Mouse (Mus musculus) spleen, postnatal 4 days (tissue): Measurements from ENCODE around the gene Tes.
A peak's percentile ranks its signal among the peaks of the same experiment; 100 is the strongest.

Experiments used
- DNase-seq, 2 experiments: peaks; one replicate each; pipeline ENCODE4 v3.0.0; 2022; ENCODE audit warnings: low spot score in 2 of 2

Gene Tes

GRCm38 (mm10) chr6:17077720-17078119 is 12.8 kb downstream of the Tes start:
- DNase-seq: no peak

- no peak for DNase-seq
Measured at GRCm38 (mm10) chr6:17079304-17079703, 14.4 kb downstream of the Tes start.

- no peak for DNase-seq
Measured at GRCm38 (mm10) chr6:17079826-17080225, 14.9 kb downstream of the Tes start.

- DNase-seq: no peak
Measured at GRCm38 (mm10) chr6:17082238-17082637, 17.3 kb downstream of the Tes start.

- DNase-seq: no peak
Measured at GRCm38 (mm10) chr6:17082800-17083199, 17.9 kb downstream of the Tes start.

GRCm38 (mm10) chr6:17087485-17087884 is 22.5 kb downstream of the Tes start:
- DNase-seq: peak; percentile 49 to 81

DNA sequence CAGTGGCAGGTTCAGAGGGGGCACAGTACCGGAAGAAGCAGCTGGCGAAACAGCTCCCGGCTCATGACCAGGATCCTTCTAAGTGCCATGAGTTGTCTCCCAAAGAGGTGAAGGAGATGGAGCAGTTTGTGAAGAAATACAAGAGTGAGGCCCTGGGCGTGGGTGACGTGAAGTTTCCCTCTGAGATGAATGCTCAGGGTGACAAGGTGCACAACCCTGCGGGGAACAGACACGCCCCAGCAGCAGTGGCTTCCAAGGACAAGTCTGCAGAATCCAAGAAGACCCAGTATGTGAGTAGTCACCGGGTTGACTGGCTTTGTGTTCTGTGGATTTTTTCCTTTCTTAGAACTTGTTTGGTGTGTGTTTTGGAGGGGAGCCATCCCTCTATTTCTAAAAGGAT is 32.4 kb downstream of the Tes start:
- no peak for DNase-seq

DNA sequence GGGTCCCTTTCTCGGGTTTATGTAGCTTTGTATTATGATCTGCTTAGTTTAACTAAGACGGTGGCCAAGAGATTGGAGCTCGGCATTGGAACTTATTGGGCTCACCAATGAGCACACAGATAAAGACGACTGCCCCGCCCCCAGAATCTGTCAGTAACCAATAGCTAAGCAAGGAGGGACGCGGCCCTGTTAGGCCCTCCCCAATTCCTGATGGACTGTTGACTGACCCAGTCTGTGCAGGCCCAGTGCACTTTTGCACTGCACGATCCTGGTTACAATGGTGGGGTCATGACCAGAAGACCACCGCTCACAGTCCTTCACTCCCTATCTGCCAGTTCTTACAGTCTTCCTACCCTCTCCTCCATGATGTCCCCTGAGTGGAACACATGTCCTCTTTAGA is 33.6 kb downstream of the Tes start:
- DNase-seq: no peak

GRCm38 (mm10) chr6:17099477-17100130 is 34.7 kb downstream of the Tes start:
- no peak for DNase-seq

DNA sequence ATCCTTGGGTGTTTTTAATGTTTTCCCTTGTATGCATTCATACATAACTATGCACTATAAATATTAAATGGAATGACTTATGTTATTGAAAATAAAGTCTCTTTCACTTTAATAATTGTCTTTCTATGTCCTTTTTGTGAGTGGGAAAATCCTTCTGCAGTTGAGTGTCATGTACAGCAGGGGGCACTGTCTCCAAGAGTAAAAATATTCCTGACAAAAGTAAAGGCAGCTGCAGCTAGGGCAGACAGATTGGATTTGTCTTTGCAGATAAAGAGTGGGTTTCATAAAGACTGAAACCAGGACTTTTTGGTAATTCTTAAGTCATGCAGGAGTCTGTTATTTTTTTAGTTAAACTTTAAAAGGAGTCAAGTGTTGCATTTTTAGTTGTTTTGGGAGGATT is 40.8 kb downstream of the Tes start:
- no peak for DNase-seq

GRCm38 (mm10) chr6:17106493-17106892 is 41.5 kb downstream of the Tes start:
- DNase-seq: no peak

DNA sequence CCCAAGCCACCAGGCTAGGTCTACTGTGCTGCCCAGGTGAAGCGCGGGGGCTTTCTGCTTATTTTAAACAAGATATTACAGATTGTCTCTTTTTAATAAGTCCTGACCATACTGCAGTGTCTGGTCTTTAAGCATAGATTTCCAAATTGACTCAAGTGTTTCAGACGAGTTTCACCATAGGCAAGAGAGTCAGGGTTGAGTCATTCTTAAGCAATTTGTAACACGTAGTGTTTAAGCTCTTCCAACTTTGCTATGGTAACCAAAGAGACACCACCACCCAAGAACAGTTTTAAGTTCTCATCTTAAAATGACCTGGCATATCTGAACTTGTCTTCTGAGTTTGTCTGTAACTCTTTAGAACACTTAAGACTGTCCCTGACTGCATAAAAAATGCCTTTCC is 44.3 kb downstream of the Tes start:
- no peak for DNase-seq

DNA sequence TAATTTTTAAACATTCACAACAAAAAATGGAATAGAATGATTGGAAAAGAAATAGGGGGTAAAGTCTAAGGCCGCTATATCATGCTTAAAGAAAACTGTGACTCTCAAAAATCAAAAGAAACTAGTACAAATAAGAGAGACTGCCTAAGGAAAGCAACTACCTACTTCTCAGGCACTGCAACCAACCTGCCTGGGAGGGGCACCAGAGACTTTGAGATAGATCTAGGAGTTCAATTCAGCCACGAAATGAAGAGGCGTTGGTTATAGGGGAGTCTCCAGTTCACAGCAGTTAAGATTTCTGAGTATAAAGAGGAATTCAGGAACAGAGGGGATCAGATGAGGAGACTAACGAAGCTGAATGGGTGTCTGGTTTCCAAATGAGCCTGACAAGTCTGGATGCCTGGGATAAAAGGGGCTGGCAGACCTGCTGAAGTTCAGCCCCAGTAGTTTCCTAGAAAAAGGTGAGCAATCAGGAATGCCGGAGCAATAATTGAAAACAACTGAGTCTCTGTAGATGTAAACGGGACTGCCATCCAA is 45.7 kb downstream of the Tes start:
- no peak for DNase-seq

DNA sequence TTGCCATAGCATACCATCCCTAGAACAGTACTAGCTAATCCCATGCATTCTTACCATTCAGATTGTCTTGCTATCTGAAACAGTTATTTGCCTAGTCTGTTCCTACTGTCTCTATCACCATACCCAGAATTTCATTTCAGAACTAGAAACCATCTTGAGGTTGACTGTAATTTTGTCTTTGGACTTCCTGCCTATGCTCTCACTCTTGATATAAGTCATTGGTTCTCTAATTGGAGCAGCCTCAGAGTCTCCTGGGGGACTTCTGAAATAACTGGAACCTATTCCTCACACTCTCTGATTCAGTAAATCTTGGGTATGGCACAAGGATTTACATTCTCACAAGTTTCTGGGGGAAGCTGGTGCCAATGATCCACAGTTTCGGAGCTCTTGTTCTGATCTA is 47.1 kb downstream of the Tes start:
- DNase-seq: no peak

- no peak for DNase-seq
Measured at GRCm38 (mm10) chr6:17112990-17113389, 48.0 kb downstream of the Tes start.

- no peak for DNase-seq
Measured at GRCm38 (mm10) chr6:17114588-17114987, 49.6 kb downstream of the Tes start.

GRCm38 (mm10) chr6:17115046-17115790 is 50.3 kb downstream of the Tes start:
- no peak for DNase-seq

DNA sequence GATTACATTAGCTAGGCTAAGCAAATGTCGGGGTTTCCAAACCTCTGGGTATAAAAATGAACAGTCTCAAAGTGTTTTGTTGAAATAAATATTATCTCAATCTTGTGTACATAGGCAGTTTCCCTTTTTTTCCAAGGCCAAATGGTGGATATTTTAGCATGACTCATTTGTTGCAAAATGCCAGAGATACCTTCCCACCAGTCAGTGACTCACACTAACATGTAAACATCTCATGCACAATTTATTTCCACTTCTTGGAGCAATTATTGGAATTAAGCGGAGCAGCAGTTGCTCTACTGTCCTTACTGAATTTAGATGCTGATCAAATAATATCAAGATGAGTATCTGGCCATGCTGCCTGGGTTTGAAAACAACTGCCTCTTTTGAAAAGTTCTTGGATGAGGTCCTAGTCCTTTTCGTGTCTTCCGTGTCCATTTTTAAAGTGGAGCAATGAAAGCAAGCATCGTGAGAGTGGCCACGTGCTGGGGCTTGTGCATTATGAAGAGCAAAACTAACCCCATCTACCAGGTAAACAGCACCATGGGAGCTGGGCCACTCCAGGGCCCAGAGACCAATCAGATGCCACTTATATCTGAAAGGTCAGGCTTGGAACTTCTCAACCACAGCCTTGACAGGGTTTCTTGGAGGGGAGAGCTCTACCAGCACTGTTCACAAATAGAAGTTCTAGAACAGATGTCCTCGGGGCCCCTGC is 54.7 kb downstream of the Tes start:
- no peak for DNase-seq

- no peak for DNase-seq
Measured at GRCm38 (mm10) chr6:17140021-17140420, 75.1 kb downstream of the Tes start.

GRCm38 (mm10) chr6:17142577-17143359 is 77.8 kb downstream of the Tes start:
- DNase-seq: no peak

- no peak for DNase-seq
Measured at GRCm38 (mm10) chr6:17151071-17151715, 86.2 kb downstream of the Tes start.
